Mouse (Mus musculus) liver, postnatal 0 days (tissue): ENCODE results near the gene Ilkap.

Experiments used
- CTCF ChIP-seq: sonication (generic); IDR thresholded peaks from 2 replicates; pipeline ENCODE4 v1.5.1; 2016; ENCODE audit warnings: antibody characterized with exemption, low read depth
- EP300 ChIP-seq: IDR thresholded peaks from 2 replicates; pipeline ENCODE4 v1.6.1; 2016; ENCODE audit warnings: antibody characterized with exemption, low read depth, mild to moderate bottlenecking

- TF ChIP-seq CTCF (no peak), EP300 (no peak)
Measured at GRCm38 (mm10) chr1:91367295-91367694, 31.3 kb downstream of the Ilkap start.
